Mouse (Mus musculus): ENCODE measurements around the gene Asns. TPM values are rescaled to one million over a fixed set of nuclear protein-coding genes. Genes with fewer than 3 reads are reported as not detected.
A peak's percentile ranks its signal among the peaks of the same experiment; 100 is the strongest.

The Asns gene
- total RNA-seq (2022), result 10 to 100 TPM; 18.1 to 48.1 (median 35.5) TPM

DNA sequence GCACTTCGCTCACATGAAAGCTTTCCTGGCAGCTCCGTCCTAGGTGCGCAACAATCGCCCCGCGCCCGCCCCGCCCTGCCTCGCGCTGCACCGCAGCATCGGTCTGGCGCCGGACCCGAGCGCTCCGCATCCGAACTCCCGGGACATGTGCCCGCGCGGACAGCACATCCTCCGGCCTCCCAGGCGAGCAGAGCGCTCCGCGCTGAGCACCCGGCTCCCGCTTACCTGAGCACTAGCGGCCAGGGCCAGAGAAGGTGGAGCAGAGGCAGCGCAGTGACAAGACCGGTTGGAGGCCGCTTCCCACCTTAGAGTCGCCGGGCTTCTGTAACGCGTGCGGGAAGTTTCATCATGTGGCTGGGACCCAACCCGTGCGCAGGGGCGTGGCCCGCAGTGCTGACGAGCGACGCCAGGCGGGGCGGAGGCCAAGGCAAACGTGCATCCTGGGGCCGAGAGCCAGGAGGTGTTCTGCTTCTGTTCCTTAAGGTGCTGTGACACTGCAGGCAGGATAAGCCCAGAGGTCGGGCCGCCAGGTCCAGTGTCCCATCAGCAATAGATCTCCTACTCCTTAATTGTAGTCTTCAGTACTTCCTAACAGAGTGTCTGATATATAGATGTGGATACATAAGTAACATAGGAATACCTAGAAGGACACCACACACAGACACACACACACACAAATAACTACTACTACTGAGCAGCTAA is at the start of gene Asns:
Gene Asns, minus strand, starts transcription at position 371 of the 702 bp plus-strand sequence.
- DNase-seq, result peak; percentile 60

DNA sequence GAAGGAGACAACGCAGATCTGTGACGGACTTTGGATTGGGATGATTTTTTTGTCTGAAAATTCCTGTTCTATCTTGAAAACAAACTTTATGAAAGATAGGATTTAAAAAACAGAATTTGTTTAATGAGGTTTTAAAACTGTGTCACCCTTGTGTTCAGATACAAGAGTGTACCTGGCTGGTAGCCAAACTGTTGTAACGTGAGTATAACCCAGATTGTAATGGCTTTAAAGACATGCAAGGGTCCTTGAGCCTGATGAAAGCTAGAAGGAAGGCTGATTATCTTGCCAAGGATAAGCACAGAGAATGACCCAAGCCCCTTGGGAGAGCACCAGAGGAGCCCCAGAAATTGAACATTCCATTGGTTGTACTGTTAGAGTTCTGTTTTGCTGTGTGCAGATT is 48.7 kb upstream of the Asns start:
- no peak for DNase-seq

DNA sequence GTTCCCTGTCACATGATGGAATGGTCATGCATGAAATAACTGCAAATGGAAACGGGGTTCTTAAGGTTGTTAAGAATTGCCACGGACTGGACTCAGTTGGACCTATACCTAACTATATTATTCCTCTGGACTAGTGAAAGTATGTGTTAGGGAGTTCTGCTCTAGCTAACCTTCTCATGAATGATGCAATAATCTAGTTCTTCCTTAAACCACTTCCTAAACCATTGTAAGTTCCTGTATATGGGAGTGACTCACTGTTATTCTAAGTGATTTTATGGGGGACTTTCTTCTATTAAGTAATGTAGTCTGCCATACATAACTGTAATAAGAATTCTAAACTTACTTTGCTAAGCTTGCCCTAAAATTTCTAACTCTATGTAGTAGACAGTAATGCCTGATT is 44.8 kb upstream of the Asns start:
- no peak for DNase-seq

DNA sequence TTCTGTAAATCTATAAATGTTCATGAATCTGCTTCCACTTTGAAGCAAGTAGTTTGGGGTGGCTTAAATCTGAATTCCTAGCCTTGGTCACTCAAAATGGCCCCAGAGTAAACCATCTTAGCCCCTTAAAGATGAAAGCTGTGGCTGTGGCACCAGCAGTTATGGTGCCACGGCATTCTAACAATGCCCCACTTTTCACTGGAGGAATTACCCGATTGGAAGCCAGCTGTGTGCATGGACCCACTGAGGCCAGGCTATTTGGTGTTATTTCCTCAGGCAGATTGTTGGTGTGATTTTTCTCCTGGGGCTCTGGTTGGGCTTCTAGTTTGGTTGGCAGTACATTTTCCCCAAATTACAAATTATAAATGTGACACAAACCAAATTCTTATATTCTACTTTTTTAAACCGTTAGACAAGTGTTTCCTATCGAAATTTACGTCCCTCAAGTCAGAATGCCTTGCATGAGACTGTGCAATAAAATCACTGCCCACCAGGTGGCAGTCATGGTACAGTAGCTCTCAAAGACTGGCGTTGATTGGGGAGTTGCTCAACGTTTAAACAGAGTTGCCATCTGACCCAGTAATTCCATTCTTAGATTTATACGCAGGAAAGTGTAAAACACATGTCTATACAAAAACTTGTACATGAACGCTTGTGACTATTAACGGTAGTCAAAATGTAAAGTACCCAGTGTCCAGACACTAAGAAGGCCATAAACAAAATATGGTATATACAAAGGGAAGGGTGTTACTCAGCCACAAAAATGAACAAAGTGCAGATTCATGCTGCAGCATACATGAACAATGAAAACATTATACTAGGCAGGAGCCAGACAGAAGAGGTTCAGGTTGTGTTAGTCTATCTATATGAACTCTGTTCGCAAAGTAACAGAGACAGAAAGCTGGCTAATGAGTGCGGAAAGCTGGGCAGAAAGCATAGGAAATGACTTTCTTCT is 40.0 kb upstream of the Asns start:
- DNase-seq, result peak; percentile 73

DNA sequence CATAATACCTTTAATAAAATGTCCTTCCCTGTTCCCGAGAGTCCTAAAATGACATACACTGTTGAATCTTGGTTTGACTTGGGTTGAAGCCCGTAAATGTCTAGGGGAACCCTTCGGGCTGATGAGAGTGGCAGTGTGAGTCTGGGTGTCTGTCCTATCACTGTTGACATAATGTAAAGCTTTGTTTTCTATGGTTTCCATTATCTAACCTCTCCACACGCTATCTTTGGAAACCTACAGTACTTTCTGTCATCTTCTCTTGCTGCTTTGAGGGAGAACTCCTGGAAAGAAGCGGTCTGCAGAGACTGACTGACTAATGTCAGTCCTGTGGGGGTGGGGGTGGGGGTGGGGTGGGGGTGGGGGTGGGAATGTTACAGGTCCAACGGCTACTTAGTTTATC is 39.0 kb upstream of the Asns start:
- DNase-seq, result no peak

DNA sequence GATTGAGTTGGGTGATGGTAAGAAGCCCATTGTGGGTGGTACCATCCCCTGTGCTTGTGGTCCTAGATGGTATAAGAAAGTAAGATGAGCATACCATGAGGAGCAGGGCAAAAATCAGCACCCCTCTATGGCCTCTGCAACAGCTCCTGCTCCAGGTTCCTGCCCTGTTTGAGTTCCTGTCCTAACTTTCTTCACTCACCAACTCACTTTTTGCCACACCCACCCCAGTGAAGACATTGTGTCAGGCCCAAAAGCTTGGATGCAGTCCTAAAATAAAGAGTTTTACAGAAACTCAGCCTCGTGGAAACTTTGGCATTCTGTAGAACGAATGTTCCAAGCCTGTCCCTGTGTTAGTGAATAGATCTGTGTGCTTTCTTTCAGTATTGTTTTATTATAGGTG is 36.1 kb upstream of the Asns start:
- DNase-seq, result no peak

DNA sequence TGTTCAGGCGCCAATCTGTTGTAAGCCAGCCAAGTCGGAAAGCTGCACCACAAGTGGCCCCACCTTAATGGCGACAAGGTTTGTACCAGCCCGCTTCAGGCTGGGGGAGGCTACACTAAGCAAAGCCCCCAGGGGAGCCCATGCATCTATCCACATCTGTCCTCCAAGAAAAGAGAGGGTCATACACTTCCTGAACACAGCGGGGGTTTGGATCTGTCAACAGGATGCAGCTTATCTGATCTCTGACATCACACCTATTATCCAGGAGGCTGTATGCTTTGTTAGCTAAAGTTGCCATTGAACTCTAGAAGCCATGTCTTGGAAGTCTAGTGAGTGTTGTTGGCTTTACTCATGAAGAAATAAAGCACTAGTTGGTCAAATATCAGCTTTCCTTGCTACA is 35.2 kb upstream of the Asns start:
- DNase-seq, result no peak

DNA sequence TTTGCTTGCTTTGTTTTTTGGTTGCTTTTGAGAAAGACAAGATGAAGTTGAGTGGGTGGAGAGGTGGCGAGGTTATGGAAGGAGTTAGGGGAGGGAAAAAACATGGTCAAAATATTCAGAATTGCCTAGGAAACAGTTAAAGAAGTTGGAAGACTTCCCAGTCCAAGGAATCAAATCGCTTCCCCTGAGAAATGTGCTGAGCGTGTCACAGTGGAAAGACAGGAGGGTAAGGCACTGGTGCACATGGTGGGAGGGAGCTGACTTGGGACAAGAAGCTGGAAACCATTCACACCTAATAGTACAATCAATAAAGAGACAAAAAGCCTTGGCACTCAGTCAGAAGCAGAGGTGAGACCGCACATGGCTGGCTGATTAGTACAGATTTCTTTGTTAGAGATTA is 23.2 kb upstream of the Asns start:
- DNase-seq, result no peak

DNA sequence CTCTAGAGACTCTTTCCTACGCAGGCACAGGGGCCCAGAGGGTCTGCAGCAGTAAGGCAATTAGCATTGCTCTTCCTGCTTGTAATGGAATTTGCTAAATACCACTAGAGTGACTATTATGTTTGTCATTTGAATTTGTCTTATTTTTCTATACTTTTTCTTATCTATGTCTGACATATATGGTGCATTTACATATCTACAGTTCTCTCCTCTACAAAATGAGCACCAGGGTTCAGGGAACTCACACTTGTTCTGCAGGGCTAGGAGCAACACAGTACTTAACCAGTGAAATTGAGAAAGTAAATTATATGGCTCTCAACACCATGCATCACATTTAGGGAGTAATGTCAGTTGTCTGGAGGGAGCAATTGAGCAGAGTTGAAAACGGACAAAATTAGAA is 21.2 kb upstream of the Asns start:
- DNase-seq, result no peak

DNA sequence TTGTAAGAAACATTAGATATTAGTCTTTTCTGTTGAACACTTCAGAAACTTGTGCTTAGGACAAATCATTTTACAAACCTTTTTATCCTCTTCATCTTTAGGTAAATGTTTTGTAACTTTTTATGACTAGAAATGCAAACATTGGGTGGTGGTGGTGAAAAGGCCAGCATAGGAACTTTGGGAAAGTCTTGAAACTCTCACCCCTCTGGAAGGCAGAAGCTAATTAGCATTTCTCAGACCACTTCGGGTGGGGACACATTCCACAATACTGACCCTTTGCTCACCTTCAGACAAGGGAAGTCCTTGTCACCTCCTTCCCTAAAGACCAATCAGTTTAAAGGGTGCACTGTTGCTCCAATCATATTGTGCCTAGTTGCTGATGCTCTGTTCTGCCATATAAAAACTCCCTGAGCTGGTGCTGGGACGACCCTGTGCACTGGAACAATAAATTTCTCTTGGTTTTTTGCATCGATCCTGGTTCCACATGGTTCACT is 18.8 kb upstream of the Asns start:
- no peak for DNase-seq

DNA sequence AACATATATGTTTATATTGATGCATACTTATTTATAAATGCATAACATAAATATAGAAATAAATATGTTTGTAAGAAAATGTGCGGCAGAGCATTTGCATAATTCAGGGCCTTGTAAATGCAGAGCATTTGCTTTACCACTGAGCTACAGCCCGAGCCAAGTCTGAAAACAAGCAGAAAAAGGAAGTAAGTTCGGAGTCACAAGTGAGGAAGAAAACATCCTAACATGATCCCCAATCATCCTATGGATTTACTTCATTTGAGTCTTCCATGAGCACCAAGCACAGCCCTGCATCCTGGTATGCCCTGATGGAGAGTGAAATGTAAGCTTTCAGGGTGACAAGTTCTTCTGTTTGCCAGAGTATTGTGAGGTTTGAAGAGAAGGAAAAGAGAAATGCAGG is 15.2 kb upstream of the Asns start:
- no peak for DNase-seq

DNA sequence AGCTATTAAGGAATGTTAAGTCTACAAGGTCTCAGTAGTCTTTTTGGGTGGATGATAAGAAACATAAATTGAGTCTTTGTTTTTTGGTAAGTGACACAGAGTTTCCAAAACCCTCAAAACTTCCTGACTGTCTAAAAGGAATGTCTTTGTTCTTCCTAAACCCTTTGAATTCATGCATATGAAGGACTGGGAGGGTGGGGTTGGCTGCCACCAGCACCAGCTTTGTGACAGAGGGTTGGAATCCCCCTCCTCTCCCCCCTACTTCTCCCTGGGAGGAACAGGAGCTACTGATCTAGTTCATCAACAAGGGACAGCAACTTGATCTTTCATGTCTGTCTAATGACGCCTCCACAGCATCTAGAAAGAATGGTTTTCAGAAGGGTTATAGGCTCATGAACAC is 13.7 kb upstream of the Asns start:
- DNase-seq, result no peak

DNA sequence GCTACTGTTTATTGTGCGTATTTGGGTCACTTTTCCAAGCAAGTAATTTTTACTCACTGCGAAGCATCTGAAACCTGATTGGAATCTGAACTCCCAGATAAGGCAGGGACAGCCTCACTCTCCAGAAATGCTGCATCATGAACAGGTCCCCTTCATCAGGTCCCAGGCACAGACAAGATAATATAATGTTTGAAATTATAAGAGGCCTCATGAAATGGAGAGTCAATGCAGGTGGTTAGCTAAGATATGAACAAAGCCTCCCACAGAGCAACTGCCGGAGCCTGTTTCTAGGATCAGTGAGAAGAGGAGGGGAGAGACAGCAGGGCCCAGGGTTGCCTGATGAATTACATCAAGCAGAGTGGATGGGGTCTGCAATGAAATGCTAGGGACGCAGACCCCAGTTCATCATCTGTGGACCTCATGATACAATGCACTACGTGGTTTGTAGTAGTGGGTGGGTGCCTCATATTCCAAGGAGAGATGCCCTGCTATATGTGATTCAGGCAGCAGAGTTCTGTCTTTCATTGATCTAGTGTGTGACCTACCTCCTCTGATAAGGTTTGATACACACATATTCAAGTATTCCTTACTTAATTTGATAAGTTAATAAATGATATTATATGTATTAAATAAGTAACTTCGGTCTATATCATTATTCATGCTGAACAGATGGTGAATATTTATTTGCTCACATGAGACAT is 5.1 kb upstream of the Asns start:
- DNase-seq, result no peak

DNA sequence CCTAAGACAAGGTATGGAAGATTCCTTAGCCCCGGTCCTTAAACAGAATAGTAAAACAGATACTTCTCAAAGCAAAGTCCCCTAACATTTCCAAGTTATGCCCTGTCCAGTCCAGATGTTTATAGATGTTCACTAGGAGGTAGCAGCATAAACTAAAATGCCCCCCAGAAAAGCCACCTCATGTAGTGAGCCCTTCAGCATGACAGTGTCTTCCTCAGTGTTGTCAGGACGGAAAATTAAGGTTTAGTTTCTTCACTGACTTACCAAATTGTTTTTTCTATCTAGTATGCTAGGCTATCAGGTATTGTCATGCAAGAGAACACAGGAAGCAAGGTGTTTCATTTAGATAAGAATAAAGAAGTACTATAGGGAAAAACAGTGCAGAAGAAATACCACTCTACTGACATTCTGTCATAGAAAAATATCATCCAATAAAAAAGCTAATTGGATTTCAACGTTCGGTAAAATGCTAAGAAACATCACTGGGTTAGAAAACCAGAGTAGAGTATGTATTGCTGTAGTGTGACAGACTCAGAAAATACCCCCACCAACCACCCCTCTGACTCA is 4.1 kb upstream of the Asns start:
- no peak for DNase-seq

DNA sequence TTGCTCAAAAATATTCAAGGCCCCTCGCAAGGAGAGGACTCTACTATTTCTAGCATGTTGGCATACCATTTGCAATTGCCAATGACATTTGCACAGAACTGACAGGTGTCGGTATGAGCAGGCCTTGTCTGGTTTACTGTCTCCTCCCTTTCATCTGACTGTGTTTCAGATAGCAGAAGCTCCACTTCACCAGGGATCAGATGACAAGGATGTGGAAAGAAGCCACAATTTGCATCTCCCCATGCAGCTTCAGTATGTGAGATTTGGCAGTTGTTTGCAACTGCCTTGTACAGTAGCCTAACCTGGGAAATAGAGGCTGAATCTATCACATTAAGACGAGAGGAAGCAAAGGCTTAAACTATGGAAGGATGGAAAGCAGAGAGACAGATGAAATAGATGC is 3.6 kb upstream of the Asns start:
- no peak for DNase-seq

DNA sequence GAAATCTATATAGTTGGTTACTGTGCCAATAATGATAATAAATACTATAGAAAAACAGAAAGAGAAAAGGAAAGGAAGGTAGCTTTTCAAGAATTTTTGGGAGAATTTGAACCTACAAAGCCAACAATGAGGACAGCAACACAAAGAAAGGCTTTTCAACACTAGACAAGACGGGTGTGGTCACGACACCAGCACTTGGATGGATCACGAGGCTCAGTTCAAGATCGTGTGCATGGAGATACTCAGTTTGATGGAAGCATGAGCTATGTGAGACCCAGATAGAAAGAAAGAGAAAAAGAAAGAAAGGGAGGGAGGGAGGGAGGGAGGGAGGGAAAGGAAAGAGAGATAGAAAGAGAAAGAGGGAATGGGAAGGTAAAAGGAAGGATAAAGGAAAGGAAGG is 2.8 kb upstream of the Asns start:
- no peak for DNase-seq

DNA sequence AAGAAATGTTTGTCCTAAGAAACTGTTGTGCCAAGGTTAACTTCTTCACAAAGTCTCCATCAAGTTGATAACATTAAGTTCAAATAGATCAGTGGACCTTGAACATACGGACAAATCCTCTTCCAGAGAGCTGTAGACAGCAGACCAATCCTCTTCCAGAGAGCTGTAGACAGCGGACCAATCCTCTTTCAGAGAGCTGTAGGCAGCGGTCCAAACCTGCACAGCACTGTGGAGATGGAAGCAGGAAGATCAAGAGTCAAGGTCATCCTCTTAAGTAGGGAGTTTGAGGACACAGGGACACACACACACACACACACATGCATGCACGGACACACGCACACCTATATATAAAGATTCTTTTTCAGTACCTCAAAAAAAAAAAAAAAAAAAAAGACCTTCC is 612 bp upstream of the Asns start:
- no peak for DNase-seq

DNA sequence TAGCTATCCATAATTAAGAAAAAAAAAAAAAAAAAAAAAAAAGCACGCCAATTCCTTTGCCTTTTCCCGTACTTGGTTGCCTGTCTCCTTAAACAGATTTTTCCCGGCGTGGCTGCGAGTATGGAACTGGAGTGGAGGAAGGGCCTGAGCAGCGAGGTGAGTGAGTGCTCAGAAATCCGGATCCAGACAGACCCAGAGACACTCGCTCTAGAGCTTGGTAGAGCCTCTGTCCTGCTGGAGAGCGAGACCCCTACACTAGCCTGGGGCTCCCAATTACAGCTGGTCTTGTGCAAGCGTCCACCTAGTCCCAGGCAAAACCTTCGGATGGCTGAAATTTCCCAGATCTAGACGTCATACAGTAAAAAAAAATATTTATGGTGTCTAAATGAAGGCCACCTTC is 603 bp downstream of the Asns start:
- no peak for DNase-seq

DNA sequence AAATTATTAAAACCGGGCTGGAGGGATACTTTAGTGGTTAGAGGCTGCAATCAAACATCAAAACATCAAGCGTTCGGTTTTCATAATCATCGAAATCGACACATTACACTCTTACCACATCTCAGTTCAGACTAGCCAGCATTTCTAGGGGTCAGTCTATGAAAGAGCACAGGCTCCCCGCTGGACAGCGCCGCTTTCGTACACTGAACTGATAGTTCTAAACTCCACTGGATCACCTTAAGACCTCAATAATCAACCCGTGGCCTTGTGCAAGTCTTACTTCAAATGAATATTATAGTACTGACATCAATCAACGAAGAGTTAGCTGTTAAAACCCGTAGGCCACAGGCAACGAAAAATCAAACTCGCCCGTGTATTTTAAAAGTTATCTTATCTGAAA is 1.0 kb downstream of the Asns start:
- no peak for DNase-seq

DNA sequence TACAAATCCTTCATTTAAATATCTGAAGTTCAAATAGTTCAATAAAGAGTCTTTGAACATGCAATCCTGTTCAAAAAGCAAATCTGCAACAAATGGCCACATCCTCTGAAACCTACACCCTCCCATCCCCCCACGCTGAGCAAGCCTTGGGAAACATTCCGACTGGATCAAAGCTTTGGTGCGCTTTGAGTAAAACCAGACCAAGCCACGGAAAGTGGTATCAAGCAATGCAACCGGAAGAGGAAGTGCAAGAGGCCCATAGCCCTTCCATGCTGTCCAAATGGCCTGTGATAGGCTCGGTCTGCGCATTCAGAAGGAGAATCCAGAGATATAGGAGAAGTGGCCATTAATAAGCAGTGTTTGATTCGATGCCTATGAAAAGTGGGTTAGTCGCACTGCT is 2.6 kb downstream of the Asns start:
- DNase-seq, result no peak

DNA sequence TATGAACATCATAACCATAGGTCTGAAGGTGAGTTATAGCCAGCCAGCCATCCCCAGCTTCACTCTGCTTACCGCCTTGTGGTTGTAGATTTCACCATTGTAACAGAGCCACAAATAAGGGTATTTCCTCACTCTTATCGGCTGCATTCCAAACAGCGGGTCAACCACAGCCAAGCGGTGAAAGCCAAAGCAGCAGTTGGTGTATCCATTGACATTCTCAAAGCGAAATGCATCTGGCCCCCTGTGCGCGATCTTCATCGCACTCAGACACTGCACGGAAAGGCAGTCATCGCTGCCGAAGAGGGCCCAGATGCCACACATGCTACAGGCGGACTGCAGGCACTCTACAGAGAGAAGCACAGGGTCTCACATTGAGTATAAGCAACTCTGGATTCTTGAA is 3.9 kb downstream of the Asns start:
- no peak for DNase-seq

DNA sequence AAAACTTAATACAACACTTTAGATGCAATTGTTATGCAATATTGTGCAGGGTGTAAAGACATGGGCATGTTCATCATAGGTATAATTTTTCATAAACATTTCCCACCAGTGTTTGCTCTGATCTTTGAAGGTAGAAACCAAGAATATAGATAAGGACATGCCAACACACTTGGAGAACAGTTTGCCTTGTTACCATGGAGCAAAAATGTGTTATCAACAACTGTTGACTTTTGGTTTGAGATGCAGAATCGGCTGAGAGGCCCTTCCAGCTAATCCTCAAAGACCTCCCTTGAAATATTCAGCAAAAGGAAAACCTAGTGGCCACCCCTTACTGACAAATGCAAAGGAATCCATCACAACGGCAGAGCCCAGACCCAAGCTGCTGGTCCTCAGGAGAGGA is 7.0 kb downstream of the Asns start:
- DNase-seq, result no peak

All from adrenal gland, adult 8-10 months (tissue).